Mouse (Mus musculus) right cerebral cortex, adult 18-20 months (tissue): ENCODE data around the gene Gm10273.
"Not testable (repeated sequence)": the region's sequence is repeated elsewhere in the genome, so short reads cannot be mapped to it uniquely, and the experiment has no call there.

Source experiments
- DNase-seq: peaks from one replicate; pipeline ENCODE4 v3.0.0; 2022; ENCODE audit warnings: mixed read lengths

Gene Gm10273

DNA sequence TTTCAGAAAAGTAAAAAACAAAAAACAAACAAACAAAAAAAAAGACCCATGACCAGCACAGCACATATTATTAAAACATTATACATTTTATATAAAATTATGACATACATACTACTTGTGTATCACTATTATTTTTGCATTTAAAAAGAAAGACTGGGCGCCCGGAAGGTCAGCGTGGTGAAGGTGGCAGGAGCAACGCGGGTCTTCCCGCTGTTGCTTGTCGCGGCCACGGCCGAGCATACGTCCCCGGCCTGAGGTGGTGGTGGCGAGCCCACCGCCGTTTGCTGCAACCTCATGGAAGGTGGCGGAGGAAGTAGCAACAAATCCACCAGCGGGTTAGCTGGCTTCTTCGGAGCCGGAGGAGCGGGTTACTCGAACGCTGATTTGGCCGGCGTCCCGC, at the start of gene Gm10273:
Gene Gm10273, plus strand, starts transcription at position 172 of the 400 bp plus-strand sequence.
- not testable (repeated sequence) for DNase-seq

DNA sequence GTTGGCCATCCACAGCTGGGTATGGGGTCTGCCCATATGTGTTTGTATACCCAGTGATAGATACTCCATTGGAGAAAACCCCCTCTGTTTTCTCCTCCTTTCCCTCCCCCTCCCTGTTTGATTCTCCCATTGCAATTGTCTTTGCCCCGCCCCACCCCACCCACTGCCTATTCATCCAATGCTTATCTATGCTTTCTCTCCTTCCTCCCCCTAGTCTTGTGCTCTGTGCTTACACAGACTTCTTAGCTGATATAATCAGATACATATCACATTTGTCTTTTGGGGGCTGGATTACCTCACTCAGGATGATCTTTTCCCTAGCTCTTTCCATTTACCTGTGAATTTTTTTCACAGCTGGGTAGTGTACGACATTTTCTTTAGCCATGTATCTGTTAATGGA, 48.9 kb upstream of the Gm10273 start:
- no peak for DNase-seq

- DNase-seq, result no peak
Measured at GRCm38 (mm10) chr10:59348200-59348599, 47.2 kb upstream of the Gm10273 start.

DNA sequence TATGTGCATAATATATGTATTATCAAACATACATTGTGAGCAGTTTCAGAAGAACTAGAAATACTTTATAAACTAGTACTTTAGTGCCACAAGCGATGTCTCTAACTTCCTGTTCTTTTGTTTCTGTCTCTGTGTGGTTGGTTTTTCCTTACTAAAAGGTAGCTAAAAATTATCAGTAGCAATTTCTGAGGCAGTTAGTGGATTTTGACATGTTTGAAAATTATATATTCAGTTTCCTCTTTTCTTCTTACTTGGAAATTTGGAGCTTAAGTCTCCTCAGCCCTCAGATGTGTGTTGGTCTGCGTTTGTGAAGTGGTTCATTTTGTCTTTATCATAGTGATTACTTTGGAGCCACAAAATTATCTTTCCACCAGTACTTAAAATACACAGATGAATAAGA, 45.9 kb upstream of the Gm10273 start:
- DNase-seq, result no peak

DNA sequence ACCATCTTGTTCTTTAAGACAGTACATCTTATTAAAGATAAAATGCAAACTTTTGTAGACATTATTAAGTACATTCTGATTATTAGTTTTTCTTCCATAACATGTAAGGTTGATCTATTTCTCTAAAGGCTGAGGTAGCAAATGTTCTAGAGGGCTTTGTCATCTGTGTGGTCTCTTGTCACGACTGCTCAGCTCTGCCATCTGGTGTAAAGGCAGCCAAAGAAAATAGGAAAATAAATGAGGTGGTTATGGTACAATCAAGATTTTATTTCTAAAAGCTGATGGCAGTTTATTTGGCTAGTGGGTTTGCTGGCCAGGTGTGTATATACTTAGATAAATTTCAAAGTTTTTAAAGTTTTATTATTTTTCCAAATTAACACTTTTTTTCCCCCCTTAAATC, 42.4 kb upstream of the Gm10273 start:
- no peak for DNase-seq

DNA sequence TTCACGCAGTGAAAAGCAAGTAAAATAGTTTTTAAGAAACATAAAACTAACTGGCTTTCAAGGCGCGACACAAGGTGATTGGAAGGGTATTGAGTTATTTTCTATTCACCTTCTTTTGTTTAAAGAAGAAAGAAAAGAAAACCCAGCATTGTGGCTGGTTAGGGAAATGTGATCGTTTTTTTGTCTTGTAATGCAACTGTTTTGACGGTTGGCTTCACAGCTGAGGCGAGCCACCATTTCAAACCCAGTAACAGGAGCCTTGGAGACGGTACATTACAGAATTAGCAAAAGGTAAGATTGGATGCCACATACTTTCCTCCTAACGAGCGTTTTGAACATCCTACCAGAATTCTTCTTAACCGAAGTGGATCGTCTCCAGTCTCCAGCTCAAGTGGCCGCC, 41.3 kb upstream of the Gm10273 start:
- no peak for DNase-seq

- DNase-seq, result no peak
Measured at GRCm38 (mm10) chr10:59355020-59355419, 40.4 kb upstream of the Gm10273 start.

- DNase-seq, result no peak
Measured at GRCm38 (mm10) chr10:59358744-59359143, 36.7 kb upstream of the Gm10273 start.

- no peak for DNase-seq
Measured at GRCm38 (mm10) chr10:59363208-59363607, 32.2 kb upstream of the Gm10273 start.

- no peak for DNase-seq
Measured at GRCm38 (mm10) chr10:59364551-59364950, 30.9 kb upstream of the Gm10273 start.

DNA sequence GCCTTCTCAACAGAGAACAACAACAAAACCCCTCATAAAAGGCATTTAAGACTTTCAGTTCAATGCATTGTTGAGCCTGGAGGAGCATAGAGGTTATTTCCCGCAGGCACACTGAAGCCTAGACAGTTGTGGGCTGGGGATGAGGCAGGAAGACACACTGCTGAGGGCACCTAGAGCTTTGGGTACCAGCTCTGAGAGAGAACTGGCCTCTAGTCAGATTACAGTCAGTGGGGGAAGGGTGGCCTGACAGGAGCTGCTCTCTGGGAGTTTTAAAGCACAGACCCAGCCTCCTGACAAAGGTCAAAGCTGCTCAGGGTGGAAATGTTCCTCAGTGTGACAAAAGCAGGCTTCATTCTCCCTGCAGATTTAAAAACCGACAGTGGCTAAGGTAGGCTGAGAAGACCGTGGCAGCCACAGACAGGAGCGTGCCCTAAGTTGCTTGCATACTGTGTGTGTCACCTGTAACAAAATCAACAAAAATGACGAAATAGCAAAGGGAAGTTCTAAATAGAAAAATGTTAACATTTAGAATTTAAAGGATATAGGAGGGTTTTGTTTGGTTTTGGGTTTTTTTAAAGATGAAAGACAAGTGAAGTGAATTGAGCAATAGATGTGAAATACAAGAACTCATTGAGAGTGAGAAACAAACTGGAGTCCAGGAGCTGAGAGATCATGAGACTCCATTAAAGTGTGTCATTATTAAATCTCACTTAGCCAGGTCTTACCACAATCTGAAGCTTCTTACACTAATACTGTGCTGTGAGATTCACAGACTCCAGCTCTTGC, 29.4 kb upstream of the Gm10273 start:
- DNase-seq, result no peak

DNA sequence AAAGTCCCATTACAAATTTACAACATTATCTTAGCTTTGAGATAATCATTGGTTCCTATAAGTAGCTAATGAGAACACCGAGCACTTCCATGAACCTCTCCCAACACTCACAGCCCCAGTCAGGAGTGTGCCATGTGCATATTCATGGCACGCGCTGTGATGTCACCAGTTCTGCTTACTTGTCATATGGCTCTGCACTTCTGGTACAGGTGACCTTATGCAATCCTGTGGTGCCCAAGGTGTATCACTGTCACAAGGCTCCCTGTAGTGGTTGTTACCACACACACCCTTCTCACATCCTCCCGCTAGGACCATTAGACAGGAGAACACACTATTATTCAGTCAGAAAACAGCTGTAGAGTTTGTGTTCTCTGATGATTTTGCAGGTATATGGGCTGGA, 28.7 kb upstream of the Gm10273 start:
- no peak for DNase-seq

DNA sequence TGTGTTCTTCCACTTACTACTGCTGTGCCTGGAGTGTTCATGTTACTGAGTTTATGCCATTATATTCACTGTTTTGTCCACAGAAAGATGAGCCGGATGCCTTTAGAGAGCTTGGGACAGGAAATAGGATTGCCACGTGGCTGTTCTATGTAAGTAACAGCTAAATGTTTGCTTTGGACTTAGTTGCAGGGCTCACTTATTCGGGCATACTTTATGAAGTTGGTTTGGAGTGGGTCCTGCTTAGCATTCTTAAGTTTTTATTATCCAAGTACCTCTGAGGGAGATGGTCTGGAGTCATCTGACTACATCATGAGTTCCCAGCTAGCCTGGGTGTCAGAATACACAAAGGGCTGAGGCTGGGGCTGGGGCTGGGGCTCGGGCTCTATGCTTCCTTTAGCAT, 28.2 kb upstream of the Gm10273 start:
- no peak for DNase-seq

DNA sequence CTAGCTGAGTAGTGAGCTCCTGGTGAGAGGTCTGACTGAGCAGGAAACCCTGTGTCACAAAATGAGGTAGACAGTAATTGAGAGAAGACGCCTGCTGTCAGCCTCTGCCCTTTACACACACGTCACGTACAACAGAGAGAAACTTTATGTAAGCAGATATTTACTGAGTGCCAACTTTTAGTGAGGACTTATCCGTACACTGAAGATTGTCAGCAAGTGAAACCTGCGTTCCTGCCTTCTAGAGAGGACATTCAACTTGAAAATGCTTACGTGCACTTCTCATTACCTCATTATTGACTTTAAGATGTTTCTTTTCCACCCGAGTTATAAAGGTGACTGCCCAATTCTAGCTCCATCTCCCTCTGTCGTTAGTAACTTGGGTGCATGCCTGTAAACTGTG, 26.7 kb upstream of the Gm10273 start:
- DNase-seq, result no peak

GRCm38 (mm10) chr10:59369426-59369825, 26.0 kb upstream of the Gm10273 start:
- no peak for DNase-seq

DNA sequence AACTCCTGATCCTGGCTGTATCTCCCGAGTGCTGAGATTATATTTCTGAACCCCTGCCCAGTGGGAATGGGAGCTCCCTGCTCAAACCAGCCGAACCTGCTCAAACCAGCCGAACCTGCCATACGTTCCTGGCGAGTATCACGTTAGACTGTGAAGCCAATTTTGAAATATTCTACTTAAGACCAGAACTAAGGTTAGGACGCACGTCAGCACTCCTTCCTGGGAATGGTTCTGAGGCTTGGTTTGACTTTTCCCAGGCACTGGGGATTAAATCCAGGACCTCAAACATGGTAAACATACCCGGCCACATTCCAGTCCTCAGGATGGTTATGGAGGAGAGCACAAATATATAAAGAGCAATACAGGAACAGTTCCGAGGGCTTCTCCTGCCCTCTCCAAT, 17.5 kb upstream of the Gm10273 start:
- DNase-seq, result no peak

DNA sequence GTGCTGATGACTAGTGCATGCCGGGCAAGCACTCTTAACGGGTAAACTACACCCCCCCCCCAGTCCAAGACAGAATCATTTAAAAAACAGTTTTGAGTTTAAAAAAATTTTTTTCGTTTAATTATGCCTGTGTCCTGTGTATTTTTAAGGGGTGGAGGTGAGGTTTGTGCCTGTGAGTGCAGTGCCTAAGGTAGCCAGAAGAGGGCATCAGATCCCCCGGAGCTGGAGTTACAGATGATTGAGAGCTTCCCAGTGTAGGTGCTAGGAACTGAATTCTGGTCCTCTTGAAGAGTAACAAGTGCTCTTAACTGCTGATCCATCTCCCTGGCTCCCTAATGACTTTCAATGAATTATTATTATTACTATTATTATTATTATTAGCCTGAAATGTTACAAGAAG, 16.7 kb upstream of the Gm10273 start:
- DNase-seq, result no peak

GRCm38 (mm10) chr10:59379927-59380326, 15.5 kb upstream of the Gm10273 start:
- DNase-seq, result no peak

GRCm38 (mm10) chr10:59380411-59380821, 15.0 kb upstream of the Gm10273 start:
- DNase-seq, result no peak

GRCm38 (mm10) chr10:59381563-59381962, 13.9 kb upstream of the Gm10273 start:
- DNase-seq, result not testable (repeated sequence)

DNA sequence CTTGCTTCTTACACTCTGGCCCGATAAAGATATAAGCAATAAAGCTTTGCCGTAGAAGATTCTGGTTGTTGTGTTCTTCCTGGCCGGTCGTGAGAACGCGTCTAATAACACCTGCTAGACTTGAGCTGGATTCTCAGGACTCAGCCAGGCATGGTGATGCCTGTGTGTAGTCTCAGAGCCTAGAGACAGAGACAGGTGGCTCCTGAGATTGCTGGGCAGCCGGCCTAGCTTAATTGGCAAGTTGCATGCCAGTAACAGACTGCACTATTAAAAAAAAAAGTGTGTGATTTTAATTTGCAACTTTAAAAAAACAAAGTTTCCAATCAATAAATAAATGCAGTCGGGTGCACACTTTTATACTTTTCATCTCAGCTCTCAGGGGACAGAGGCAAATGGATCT, 8.5 kb upstream of the Gm10273 start:
- DNase-seq, result no peak

- DNase-seq, result peak; percentile 29
Measured at GRCm38 (mm10) chr10:59389652-59390051, 5.8 kb upstream of the Gm10273 start.

DNA sequence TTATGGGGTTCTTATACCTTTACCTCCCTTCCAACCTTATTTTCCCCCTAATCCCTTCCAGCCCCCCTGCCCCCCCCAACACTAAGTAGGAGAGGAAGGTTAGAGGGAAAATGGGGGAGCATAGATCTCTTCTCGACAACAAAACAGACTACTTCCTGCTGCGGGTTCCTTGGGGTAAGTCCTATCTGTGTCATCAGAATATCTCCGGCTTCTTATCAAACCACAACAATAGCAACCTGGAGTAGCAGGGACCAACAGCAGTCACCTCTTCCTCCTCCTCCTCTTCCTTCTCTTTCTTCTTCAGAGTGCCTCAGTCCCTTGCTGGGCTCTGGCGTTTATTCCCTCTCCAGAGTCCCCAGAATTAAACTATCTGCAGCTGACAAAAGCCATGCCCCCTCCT, 3.5 kb upstream of the Gm10273 start:
- no peak for DNase-seq

GRCm38 (mm10) chr10:59402899-59403792, 7.7 kb downstream of the Gm10273 start, which contains the start of gene Pla2g12b:
Pla2g12b (plus strand) TSS chr10:59403660.
- no peak for DNase-seq
